Mouse (Mus musculus) ES-E14 (cell line): Measurements from ENCODE around the gene Notch2.

Experiments used
- HCFC1 ChIP-seq: IDR thresholded peaks from 2 replicates; pipeline ENCODE4 v1.6.1; 2012; ENCODE audit warnings: low read length, inconsistent platforms, borderline replicate concordance; ENCODE audit not compliant: insufficient read depth
- MAFK ChIP-seq: IDR thresholded peaks from 2 replicates; pipeline ENCODE4 v1.6.1; 2014; ENCODE audit warnings: mild to moderate bottlenecking, low read depth, low read length, inconsistent platforms; ENCODE audit not compliant: insufficient read depth
- ZC3H11A ChIP-seq: IDR thresholded peaks from 2 replicates; pipeline ENCODE4 v1.6.1; 2012; ENCODE audit warnings: low read depth, mild to moderate bottlenecking, inconsistent platforms, low read length, borderline replicate concordance
- ZNF384 ChIP-seq: IDR thresholded peaks from 2 replicates; pipeline ENCODE4 v1.6.1; 2012; ENCODE audit warnings: low read depth, low read length, inconsistent platforms

- TF ChIP-seq ZC3H11A (no peak), MAFK (no peak), ZNF384 (no peak), HCFC1 (no peak)
Observed at GRCm38 (mm10) chr3:98151016-98151415, 137.7 kb downstream of the Notch2 start.
